Mouse (Mus musculus) forebrain, postnatal 0 days (tissue): Measurements from ENCODE around the gene Pcdh18. TPM values are rescaled to one million over a fixed set of nuclear protein-coding genes. Genes with fewer than 3 reads are reported as not detected.

Experiments
- ATAC-seq: fragments of 200-750 bp; cut with Nextera tagmentation; 2 replicates; pipeline ENCODE4 v1.8.0; 2017; ENCODE audit warnings: mild to moderate bottlenecking, moderate library complexity
- DNase-seq: peaks from one replicate; pipeline ENCODE4 v3.0.0-alpha.2; 2015
- H3K27ac ChIP-seq: fragments of 300-500 bp; sonication (generic); 2 replicates; pipeline ENCODE4 v1.5.1; 2014; ENCODE audit warnings: low read depth, mild to moderate bottlenecking, antibody characterized with exemption, low read length, moderate library complexity, mixed read lengths
- H3K27me3 ChIP-seq: fragments of 300-500 bp; sonication (generic); 2 replicates; pipeline ENCODE4 v1.6.1; 2014; ENCODE audit warnings: mild to moderate bottlenecking, low read length, mixed read lengths; ENCODE audit not compliant: insufficient read depth
- H3K36me3 ChIP-seq: fragments of 300-500 bp; sonication (generic); 2 replicates; pipeline ENCODE4 v1.6.1; 2014; ENCODE audit warnings: mild to moderate bottlenecking, moderate library complexity; ENCODE audit not compliant: insufficient read depth
- H3K4me1 ChIP-seq: fragments of 300-500 bp; sonication (generic); 2 replicates; pipeline ENCODE4 v1.6.1; 2014; ENCODE audit warnings: antibody characterized with exemption; ENCODE audit not compliant: insufficient read depth
- H3K4me2 ChIP-seq: fragments of 300-500 bp; sonication (generic); 2 replicates; pipeline ENCODE4 v1.6.1; 2014; ENCODE audit warnings: low read depth, mild to moderate bottlenecking, moderate library complexity
- H3K4me3 ChIP-seq: fragments of 300-500 bp; sonication (generic); 2 replicates; pipeline ENCODE4 v1.5.1; 2014; ENCODE audit warnings: low read depth, low read length, mixed read lengths
- H3K9ac ChIP-seq: fragments of 300-500 bp; sonication (generic); 2 replicates; pipeline ENCODE4 v1.6.1; 2014; ENCODE audit warnings: mild to moderate bottlenecking
- H3K9me3 ChIP-seq: fragments of 300-500 bp; sonication (generic); 2 replicates; pipeline ENCODE4 v1.6.1; 2016; ENCODE audit warnings: low read length
- CTCF ChIP-seq: sonication (generic); IDR thresholded peaks from 2 replicates; pipeline ENCODE4 v1.5.1; 2016; ENCODE audit warnings: antibody characterized with exemption, control low read depth, low read depth
- WGBS: fragments of 180-500 bp; shearing (Covaris S2); extraction: QIAGEN DNeasy Blood & Tissue Kit; methylation state at CpG from one replicate; pipeline ENCODE4 v1.1.7; 2014; 5-methylcytosine and 5-hydroxymethylcytosine counted together
- polyA plus RNA-seq: library from polyadenylated mRNA; unstranded; fragments of >200 nt; fragmentation: Nextera tagmentation; extraction: Ambion mirVana; gene quantifications from 2 replicates; pipeline ENCODE4 v1.2.1, GENCODE M21; 2015
- total RNA-seq: library from RNA; depleted of rRNA; stranded (reverse); fragments of >200 nt; gene quantifications from 2 replicates; pipeline ENCODE4 v1.2.3, GENCODE M21; 2014

Gene Pcdh18
- total and polyA plus RNA-seq, 2 experiments from 2014 or later, result 15.4 to 36.3 TPM

DNA sequence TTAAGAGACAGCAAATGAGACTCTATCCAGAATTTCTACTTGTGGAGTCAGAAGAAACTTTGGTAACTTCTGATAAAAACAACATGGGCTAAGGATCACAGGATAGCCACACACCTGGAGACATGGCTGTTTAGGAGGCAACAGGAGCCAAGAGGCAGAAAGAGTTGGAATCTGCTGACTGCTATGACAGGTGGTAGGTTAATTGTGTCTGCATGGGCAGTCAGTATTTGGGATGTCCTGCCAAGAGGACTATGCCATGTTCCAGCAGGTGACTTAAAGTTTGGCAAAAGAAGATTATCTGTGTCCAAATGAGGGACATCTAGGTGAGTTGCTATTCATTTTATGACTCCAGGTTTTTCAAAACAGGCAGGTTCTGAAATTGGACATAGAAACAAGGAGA lies 4.8 kb upstream of the Pcdh18 start:
- Histone ChIP-seq H3K9me3 (no peaks in the 10 kb centered on the region), H3K4me3 (no peak overlapping the region), H3K9ac (no peak overlapping the region), H3K27me3 (no peaks in the 10 kb centered on the region), H3K4me2 (no peak overlapping the region), H3K27ac (no peak overlapping the region), H3K4me1 (no peaks in the 10 kb centered on the region), H3K36me3 (no peaks in the 10 kb centered on the region)
- no peak for DNase-seq
- TF ChIP-seq CTCF, result no peak
- no peak for ATAC-seq

DNA sequence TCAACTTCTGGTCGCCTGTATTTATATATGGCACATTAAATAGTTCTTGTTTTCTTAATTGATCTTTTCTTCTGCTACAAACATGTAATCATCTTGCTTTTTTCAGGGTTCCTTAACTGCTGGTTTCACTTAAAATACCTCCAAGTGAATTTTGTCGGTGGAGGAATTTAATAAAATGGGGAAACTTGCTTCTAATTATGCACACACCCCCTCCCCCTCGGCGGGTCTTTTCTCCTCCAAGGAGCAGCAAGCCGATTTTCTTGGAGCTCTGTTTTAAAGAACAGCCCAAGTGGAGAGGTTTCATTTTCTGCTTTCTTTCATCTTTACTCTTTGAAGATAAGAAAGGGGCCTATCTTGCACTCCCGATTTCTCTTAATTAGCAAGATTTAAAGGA lies 498 bp upstream of the Pcdh18 start:
- H3K9me3 ChIP-seq, result no peaks in the 10 kb centered on the region
- peak overlapping the region; percentile 86 for H3K4me2 ChIP-seq
- peak; percentile 40 for DNase-seq
- H3K36me3 ChIP-seq, result no peaks in the 10 kb centered on the region
- WGBS, result under 1% methylated on average over 6 of the region's 6 CpGs
- peak overlapping the region; percentile 57 for H3K9ac ChIP-seq
- peak overlapping the region; percentile 85 for H3K27ac ChIP-seq
- H3K4me1 ChIP-seq, result peaks cover 12% of the 10 kb centered on the region
- peak overlapping the region; percentile 68 for H3K4me3 ChIP-seq
- TF ChIP-seq CTCF, result no peak
- peak; percentile 27; the same call in 1 of the 2 replicates for ATAC-seq
- no peaks in the 10 kb centered on the region for H3K27me3 ChIP-seq

DNA sequence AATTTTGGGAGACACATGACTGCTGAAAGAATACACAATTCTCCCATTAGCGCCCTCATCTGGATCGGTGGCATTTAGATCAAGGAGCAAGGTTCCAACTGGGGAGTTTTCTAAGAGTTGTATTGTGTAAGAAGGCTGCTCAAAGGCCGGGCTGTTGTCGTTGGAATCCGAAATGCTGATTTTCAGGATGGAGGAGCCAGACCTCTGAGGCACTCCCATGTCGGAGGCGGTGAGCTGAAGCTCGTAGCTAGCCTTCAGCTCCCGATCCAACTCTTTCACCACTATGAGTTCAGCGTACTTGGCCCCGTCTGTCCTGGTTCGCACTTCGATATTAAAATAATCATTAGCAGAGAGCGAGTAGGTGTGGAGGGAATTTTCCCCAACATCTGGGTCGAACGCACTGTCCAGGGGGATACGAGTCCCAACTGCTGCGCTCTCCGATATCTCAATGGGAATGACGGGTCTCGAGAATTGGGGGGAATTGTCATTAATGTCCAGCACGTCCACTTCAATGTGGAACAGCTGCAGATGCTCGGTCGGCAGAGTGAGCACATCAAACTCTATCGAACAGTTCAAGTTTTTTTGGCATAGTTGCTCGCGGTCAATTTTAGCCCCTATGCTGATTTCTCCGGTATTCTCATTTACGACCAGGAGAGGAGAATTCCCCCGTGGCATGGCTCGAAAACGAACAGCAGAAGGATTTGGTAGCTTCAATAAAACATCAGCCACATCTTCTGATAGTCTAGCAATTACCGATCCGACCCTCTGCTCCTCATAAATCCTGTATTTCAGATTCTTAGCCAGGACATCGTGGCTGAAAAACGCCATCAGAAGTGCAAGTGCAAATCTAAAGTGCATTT lies 909 bp downstream of the Pcdh18 start:
- Histone ChIP-seq H3K27me3 (no peaks in the 10 kb centered on the region), H3K4me3 (peak overlapping the region; percentile 68), H3K9ac (peak overlapping the region; percentile 57), H3K27ac (peak overlapping the region; percentile 85), H3K9me3 (no peaks in the 10 kb centered on the region), H3K4me1 (peaks cover 12% of the 10 kb centered on the region), H3K36me3 (no peaks in the 10 kb centered on the region), H3K4me2 (peak overlapping the region; percentile 86)
- TF ChIP-seq CTCF, result peak; percentile 50
- WGBS, result 1% methylated on average over 36 of the region's 36 CpGs
- DNase-seq (peak; percentile 59), ATAC-seq (no peak)

DNA sequence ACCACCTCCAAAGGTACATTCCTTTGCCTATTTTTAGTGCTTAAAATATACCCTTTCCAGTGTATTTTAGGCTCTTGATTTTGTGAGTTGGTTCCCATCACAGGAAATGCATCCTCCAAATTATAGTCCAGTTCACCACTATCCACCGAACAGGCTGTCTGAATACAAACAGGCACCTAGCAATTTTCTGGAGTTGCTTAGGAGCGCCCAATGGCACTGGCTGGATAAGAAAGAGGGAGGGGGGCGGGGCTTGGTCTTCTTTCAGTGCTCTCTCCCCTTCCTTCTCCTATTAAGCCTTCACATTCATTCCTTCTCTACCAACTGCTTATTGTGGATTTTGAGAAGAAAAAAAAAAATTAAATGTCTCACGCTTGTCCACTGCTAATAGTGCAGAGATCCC lies 4.4 kb downstream of the Pcdh18 start:
- Histone ChIP-seq H3K9me3 (no peaks in the 10 kb centered on the region), H3K4me3 (peak overlapping the region; percentile 27), H3K9ac (peak overlapping the region; percentile 26; the same call in 1 of the 2 replicates), H3K36me3 (peaks cover 6% of the 10 kb centered on the region), H3K27ac (no peak overlapping the region), H3K4me2 (peak overlapping the region; percentile 86), H3K4me1 (peaks cover 12% of the 10 kb centered on the region), H3K27me3 (no peaks in the 10 kb centered on the region)
- WGBS, result 51% methylated on average over 4 of the region's 4 CpGs
- no peak for DNase-seq
- no peak for ATAC-seq
- no peak for TF ChIP-seq CTCF

DNA sequence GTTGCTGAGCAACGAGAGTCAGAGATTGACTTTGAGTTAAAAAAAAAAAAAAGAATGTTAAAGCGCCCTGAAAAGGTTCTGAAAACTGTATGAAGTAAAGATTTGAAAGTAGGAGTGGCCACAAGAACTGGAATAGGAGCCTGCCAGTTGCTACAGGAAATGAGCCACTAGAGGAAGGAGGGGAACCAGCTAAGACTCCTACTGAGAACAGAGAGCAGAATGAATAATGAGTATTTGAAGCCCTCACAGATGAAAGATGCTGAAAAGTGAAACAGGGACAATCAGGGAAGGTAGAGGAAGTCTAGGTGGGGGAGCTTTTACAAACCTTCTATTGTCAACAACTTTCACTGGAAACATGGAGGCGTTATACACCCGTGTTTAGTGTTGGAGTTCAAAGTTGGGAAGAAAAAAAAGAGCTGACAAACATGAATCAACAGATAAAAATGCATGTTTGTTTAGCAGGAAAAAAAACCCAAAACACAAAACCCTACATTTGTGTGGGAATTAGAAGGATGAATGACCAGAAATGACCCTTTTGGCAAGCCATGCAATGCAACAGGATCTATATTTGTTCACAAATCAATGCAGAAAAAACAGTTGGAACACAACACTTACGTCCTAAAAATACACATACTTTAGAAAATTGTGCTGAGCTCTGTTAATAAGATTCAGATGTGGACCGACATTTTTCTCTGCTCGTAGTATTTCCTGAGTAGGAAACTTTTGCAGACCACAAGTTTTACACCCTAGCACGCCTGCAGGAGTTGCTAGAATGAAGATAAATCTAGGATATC lies 7.4 kb downstream of the Pcdh18 start:
- TF ChIP-seq CTCF, result no peak
- 60% methylated on average over 8 of the region's 8 CpGs for WGBS
- H3K9me3 ChIP-seq, result no peaks in the 10 kb centered on the region
- H3K36me3 ChIP-seq, result peaks cover 18% of the 10 kb centered on the region
- no peak overlapping the region for H3K4me2 ChIP-seq
- H3K4me1 ChIP-seq, result peaks cover 2% of the 10 kb centered on the region; the same call in 1 of the 2 replicates
- no peak overlapping the region for H3K27ac ChIP-seq
- no peak for ATAC-seq
- no peak for DNase-seq
- H3K9ac ChIP-seq, result no peak overlapping the region
- no peaks in the 10 kb centered on the region for H3K27me3 ChIP-seq
- H3K4me3 ChIP-seq, result no peak overlapping the region

DNA sequence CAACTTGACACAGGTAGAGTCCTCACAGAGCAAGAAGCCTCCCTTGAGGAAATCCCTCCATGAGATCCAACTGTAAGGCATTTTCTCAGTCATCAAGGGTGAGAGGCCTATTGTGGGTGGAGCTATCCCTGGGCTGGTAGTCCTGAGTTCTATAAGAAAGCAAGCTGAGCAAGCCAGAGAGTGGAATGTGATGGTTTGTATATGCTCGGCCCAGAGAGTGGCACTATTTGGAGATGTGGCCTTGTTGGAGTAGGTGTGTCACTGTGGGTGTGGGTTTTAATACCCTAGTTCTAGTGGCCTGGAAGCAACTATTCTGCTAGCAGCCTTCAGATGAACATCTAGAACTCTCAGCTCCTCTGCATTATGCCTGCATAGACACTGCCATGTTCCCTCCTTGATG lies 9.1 kb downstream of the Pcdh18 start:
- no peak overlapping the region for H3K4me3 ChIP-seq
- no peak overlapping the region for H3K9ac ChIP-seq
- no peaks in the 10 kb centered on the region for H3K9me3 ChIP-seq
- no peak overlapping the region for H3K27ac ChIP-seq
- WGBS, result 85% methylated on average over 1 of the region's 1 CpGs
- peaks cover 22% of the 10 kb centered on the region for H3K36me3 ChIP-seq
- H3K27me3 ChIP-seq, result no peaks in the 10 kb centered on the region
- no peaks in the 10 kb centered on the region for H3K4me1 ChIP-seq
- DNase-seq, result no peak
- no peak for ATAC-seq
- no peak overlapping the region for H3K4me2 ChIP-seq
- TF ChIP-seq CTCF, result no peak

DNA sequence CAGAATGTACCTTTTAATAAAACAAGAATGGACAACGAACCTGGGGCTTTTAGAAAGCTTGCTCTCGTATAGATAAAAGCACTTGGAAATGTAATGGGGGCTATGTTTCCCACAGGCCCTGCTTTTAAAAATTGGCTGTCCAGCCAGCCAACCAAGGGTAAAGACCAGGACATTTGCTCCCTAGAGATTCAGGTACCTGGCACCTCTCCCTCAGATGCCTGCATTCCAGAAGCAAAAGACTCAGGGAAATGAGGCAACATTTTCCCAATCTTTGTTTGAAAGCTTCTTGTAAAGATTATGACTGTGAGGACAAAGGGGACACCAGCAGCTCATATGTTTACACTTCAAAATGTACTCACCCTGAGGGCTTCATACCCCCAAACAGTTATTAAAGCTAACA lies 18.1 kb downstream of the Pcdh18 start:
- no peak overlapping the region for H3K4me2 ChIP-seq
- no peak overlapping the region for H3K4me3 ChIP-seq
- no peak for TF ChIP-seq CTCF
- H3K4me1 ChIP-seq, result no peaks in the 10 kb centered on the region
- 70% methylated on average over 2 of the region's 2 CpGs for WGBS
- no peak for ATAC-seq
- no peaks in the 10 kb centered on the region for H3K36me3 ChIP-seq
- H3K9ac ChIP-seq, result no peak overlapping the region
- H3K27me3 ChIP-seq, result no peaks in the 10 kb centered on the region
- no peaks in the 10 kb centered on the region for H3K9me3 ChIP-seq
- DNase-seq, result no peak
- H3K27ac ChIP-seq, result no peak overlapping the region
